Mouse (Mus musculus) intestine, embryonic 16.5 days (tissue): Measurements from ENCODE around the gene Bcl2l14. TPM values are rescaled to one million over a fixed set of nuclear protein-coding genes. Genes with fewer than 3 reads are reported as not detected.

Experiments
- ATAC-seq: fragments of 200-750 bp; cut with Nextera tagmentation; 2 replicates; pipeline ENCODE4 v1.8.0; 2017; ENCODE audit warnings: moderate TSS enrichment, moderate library complexity
- H3K27ac ChIP-seq: fragments of 300-500 bp; sonication (generic); 2 replicates; pipeline ENCODE4 v1.5.1; 2014; ENCODE audit warnings: mild to moderate bottlenecking, low read length
- H3K27me3 ChIP-seq: fragments of 300-500 bp; sonication (generic); replicated peaks from 2 replicates; pipeline ENCODE4 v1.6.1; 2014; ENCODE audit warnings: low read length, control low read depth, mixed read lengths; ENCODE audit not compliant: control insufficient read depth, insufficient read depth
- H3K36me3 ChIP-seq: fragments of 300-500 bp; sonication (generic); 2 replicates; pipeline ENCODE4 v1.6.1; 2014; ENCODE audit warnings: low read length, control low read depth; ENCODE audit not compliant: control insufficient read depth, insufficient read depth
- H3K4me1 ChIP-seq: fragments of 300-500 bp; sonication (generic); 2 replicates; pipeline ENCODE4 v1.6.1; 2014; ENCODE audit warnings: low read length, control low read depth, mixed read lengths; ENCODE audit not compliant: control insufficient read depth, insufficient read depth
- H3K4me2 ChIP-seq: fragments of 300-500 bp; sonication (generic); 2 replicates; pipeline ENCODE4 v1.6.1; 2014; ENCODE audit warnings: low read depth, low read length, control low read depth
- H3K4me3 ChIP-seq: fragments of 300-500 bp; sonication (generic); 2 replicates; pipeline ENCODE4 v1.5.1; 2014; ENCODE audit warnings: mild to moderate bottlenecking, low read length
- H3K9ac ChIP-seq: fragments of 300-500 bp; sonication (generic); 2 replicates; pipeline ENCODE4 v1.6.1; 2014; ENCODE audit warnings: low read depth, low read length
- H3K9me3 ChIP-seq: fragments of 300-500 bp; sonication (generic); 2 replicates; pipeline ENCODE4 v1.6.1; 2016; ENCODE audit warnings: low read length, control low read depth; ENCODE audit not compliant: control insufficient read depth
- WGBS: fragments of 180-500 bp; shearing (Covaris S2); extraction: QIAGEN DNeasy Blood & Tissue Kit; methylation state at CpG from one replicate; pipeline ENCODE4 v1.1.7; 2014; 5-methylcytosine and 5-hydroxymethylcytosine counted together
- polyA plus RNA-seq: library from polyadenylated mRNA; unstranded; fragments of >200 nt; fragmentation: Nextera tagmentation; extraction: Ambion mirVana; gene quantifications from 2 replicates; pipeline ENCODE4 v1.2.1, GENCODE M21; 2015

The Bcl2l14 gene
- polyA plus RNA-seq, 1 experiment from 2014 or later, result 5.2 TPM

DNA sequence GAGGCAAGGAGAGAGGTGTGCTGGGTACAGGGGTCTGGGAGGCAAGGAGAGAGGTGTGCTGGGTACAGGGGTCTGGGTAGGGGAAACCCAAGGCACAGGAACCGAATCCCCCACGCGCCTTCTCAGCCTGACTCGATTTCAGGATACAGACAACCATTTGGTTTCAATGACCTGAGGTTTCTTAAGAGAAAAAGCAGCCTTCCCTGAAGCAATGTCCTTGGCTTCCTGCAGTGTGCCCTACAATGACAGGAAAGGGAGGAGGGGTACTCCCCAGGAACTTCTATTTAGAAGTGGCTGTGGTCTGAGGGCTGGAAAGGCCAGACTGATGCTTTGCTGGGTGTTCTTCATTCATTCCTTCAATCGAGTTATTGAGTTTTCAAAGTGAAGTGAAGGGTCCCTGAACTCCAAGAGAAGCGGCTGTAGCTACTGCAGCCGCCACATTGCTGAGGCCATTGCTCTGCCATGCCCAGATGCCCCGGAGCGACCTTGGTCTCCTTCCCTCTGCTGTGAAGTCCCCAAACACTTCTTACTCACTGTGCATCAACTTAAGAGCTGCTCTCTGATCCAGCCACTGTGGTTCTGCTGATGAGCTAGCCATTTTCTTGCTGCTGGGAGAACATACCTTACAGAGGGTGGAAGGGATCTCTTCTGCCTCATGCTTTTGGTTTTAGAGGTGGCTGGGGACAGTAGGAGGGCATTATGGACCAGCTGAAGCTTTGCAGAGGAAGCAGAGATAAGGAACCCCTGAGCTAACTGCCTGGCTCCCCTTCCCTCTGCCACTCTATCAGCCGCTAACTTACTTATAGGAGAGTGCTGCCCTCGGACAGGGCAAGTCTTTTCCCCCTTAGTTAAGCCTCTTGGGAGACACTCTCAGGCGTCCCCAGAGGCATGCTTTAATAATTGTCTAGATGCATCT is 28.5 kb upstream of the Bcl2l14 start:
- no peaks in the 10 kb centered on the region for H3K27me3 ChIP-seq
- H3K36me3 ChIP-seq, result no peaks in the 10 kb centered on the region
- H3K4me3 ChIP-seq, result no peak overlapping the region
- ATAC-seq, result no peak
- H3K27ac ChIP-seq, result no peak overlapping the region
- H3K9me3 ChIP-seq, result no peaks in the 10 kb centered on the region
- 63% methylated on average over 12 of the region's 12 CpGs for WGBS
- no peak overlapping the region for H3K4me2 ChIP-seq
- H3K9ac ChIP-seq, result no peak overlapping the region
- no peaks in the 10 kb centered on the region for H3K4me1 ChIP-seq

GRCm38 (mm10) chr6:134372946-134373345 is 23.2 kb upstream of the Bcl2l14 start:
- no peak overlapping the region for H3K4me2 ChIP-seq
- H3K27ac ChIP-seq, result no peak overlapping the region
- no peaks in the 10 kb centered on the region for H3K36me3 ChIP-seq
- H3K4me3 ChIP-seq, result no peak overlapping the region
- no peaks in the 10 kb centered on the region for H3K27me3 ChIP-seq
- H3K4me1 ChIP-seq, result no peaks in the 10 kb centered on the region
- WGBS, result 64% methylated on average over 2 of the region's 2 CpGs
- H3K9ac ChIP-seq, result no peak overlapping the region
- ATAC-seq, result no peak
- no peaks in the 10 kb centered on the region for H3K9me3 ChIP-seq

DNA sequence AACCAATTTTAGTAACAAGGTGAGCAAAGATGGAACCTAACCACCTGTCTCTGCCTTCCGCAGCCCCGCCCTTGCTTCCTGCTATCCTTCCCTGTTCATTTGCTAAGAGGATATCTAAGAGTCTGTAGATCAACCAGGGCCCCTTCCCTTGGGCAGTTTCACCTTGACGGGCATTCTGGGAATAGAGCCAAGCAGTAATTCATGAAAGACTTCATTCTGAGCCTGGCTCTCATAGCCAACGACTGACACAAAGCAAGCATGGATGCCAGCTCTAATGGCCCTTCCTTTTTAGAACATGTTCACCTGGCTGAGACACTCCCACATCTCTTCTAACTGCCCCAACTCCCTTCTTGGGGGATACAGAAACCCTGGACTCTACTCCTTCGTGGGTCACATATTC is 18.9 kb upstream of the Bcl2l14 start:
- Histone ChIP-seq H3K4me1 (no peaks in the 10 kb centered on the region), H3K27ac (no peak overlapping the region), H3K27me3 (no peaks in the 10 kb centered on the region), H3K4me3 (no peak overlapping the region), H3K4me2 (no peak overlapping the region), H3K36me3 (no peaks in the 10 kb centered on the region), H3K9me3 (no peaks in the 10 kb centered on the region), H3K9ac (no peak overlapping the region)
- ATAC-seq, result no peak
- WGBS, result 75% methylated on average over 5 of the region's 5 CpGs

- no peak overlapping the region for H3K9ac ChIP-seq
- ATAC-seq, result no peak
- no peaks in the 10 kb centered on the region for H3K36me3 ChIP-seq
- no peak overlapping the region for H3K27ac ChIP-seq
- no peak overlapping the region for H3K4me2 ChIP-seq
- 70% methylated on average over 3 of the region's 3 CpGs for WGBS
- no peaks in the 10 kb centered on the region for H3K27me3 ChIP-seq
- H3K4me3 ChIP-seq, result no peak overlapping the region
- no peaks in the 10 kb centered on the region for H3K4me1 ChIP-seq
- no peaks in the 10 kb centered on the region for H3K9me3 ChIP-seq
Measured at GRCm38 (mm10) chr6:134377856-134378255, 18.3 kb upstream of the Bcl2l14 start.

DNA sequence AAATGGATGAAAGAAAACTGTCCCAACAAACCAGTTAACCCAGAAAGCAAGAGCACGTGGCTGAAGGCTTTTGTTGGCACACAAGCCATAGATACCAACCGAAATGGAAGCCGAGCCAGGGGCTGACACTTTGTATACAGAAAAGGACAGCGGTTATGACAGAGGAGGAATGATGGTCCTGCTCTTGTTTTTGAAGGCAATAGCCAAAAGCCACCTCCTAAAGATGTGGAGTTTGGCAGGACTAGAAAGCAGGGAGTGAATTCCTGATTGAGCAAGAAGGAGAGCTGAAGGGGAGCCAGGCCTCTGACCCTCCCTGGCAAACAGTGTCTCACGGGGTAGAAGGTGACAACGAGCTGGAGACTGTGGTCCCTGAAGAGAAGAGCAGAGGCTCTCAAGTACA is 14.7 kb upstream of the Bcl2l14 start:
- WGBS, result 79% methylated on average over 6 of the region's 6 CpGs
- no peak overlapping the region for H3K4me3 ChIP-seq
- H3K4me2 ChIP-seq, result no peak overlapping the region
- no peak overlapping the region for H3K9ac ChIP-seq
- no peaks in the 10 kb centered on the region for H3K27me3 ChIP-seq
- no peaks in the 10 kb centered on the region for H3K9me3 ChIP-seq
- H3K36me3 ChIP-seq, result no peaks in the 10 kb centered on the region
- H3K4me1 ChIP-seq, result no peaks in the 10 kb centered on the region
- no peak overlapping the region for H3K27ac ChIP-seq
- ATAC-seq, result no peak

DNA sequence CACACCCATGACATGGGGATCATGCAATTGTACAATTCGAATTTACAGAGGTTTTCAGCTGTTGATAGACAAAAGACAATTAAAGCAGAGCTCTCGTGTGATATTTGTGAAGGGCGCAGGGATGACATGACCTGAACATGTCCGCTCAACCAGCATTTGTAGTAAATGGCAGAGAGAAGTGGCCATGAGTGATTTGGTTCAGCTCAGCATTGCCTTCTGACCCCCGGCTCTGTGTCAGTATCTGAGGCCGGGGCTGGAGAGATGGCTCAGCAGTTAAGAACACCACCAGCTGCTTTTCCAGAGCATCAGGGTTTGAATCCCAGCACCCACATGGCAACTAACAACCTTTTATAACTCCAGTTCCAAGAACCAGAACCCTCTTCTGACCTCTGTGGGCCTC is 10.2 kb upstream of the Bcl2l14 start:
- 90% methylated on average over 6 of the region's 6 CpGs for WGBS

GRCm38 (mm10) chr6:134387396-134387795 is 8.7 kb upstream of the Bcl2l14 start:
- 87% methylated on average over 10 of the region's 10 CpGs for WGBS
- ATAC-seq, result no peak

More for the DNA sequence above, 10.2 kb upstream of the Bcl2l14 start:
- no peaks in the 10 kb centered on the region for H3K9me3 ChIP-seq
- no peaks in the 10 kb centered on the region for H3K27me3 ChIP-seq
- no peak overlapping the region for H3K4me3 ChIP-seq
- no peak overlapping the region for H3K4me2 ChIP-seq
- ATAC-seq, result no peak
- H3K27ac ChIP-seq, result no peak overlapping the region
- no peak overlapping the region for H3K9ac ChIP-seq
- no peaks in the 10 kb centered on the region for H3K36me3 ChIP-seq
- no peaks in the 10 kb centered on the region for H3K4me1 ChIP-seq

DNA sequence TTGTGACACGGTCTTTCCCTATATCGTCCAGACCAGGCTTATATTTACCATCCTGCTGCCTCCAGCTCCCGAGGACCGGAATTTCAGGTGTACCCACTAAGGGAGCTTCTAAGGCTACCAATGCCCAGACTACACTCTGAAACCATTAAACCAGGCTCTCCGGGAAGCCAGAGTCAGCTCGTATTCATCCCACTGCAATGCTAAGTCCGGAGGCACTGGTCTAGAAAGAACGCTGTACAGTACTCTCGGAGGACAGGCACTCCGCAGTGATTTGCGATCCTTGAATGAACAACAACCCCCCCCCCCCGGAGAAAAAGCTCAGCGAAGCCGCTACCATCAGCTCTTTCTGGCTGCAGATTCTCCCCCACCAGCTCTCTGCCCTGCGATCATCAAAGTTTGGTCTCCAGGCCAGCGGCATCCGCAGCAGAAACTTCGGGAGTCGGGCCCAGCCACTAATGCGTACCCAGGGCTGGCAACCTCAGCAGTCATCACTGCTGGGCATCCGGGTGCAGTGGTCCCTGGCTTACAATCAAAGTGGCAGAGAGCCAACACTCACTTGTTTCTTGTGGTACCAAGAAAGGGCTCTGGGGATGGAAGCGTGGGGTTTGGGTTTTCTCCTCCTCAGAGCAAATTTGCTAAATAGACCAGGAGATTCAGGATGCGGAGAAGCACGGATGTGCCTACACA is 7.6 kb upstream of the Bcl2l14 start:
- Histone ChIP-seq H3K4me2 (no peak overlapping the region), H3K27ac (no peak overlapping the region), H3K36me3 (no peaks in the 10 kb centered on the region), H3K4me3 (no peak overlapping the region), H3K4me1 (no peaks in the 10 kb centered on the region), H3K9me3 (no peaks in the 10 kb centered on the region), H3K27me3 (no peaks in the 10 kb centered on the region), H3K9ac (no peak overlapping the region)
- no peak for ATAC-seq
- 76% methylated on average over 24 of the region's 24 CpGs for WGBS

More at GRCm38 (mm10) chr6:134387396-134387795, 8.7 kb upstream of the Bcl2l14 start:
- no peaks in the 10 kb centered on the region for H3K4me1 ChIP-seq
- no peak overlapping the region for H3K4me2 ChIP-seq
- no peaks in the 10 kb centered on the region for H3K36me3 ChIP-seq
- no peaks in the 10 kb centered on the region for H3K27me3 ChIP-seq
- no peak overlapping the region for H3K27ac ChIP-seq
- no peaks in the 10 kb centered on the region for H3K9me3 ChIP-seq
- H3K4me3 ChIP-seq, result no peak overlapping the region
- no peak overlapping the region for H3K9ac ChIP-seq

GRCm38 (mm10) chr6:134389248-134389891 is 6.7 kb upstream of the Bcl2l14 start:
- WGBS, result 18% methylated on average over 11 of the region's 11 CpGs
- H3K9me3 ChIP-seq, result no peaks in the 10 kb centered on the region
- H3K9ac ChIP-seq, result no peak overlapping the region
- no peak overlapping the region for H3K4me2 ChIP-seq
- no peaks in the 10 kb centered on the region for H3K4me1 ChIP-seq
- no peak overlapping the region for H3K4me3 ChIP-seq
- no peaks in the 10 kb centered on the region for H3K36me3 ChIP-seq
- no peak overlapping the region for H3K27ac ChIP-seq
- ATAC-seq, result no peak
- no peaks in the 10 kb centered on the region for H3K27me3 ChIP-seq
